Mouse (Mus musculus): ENCODE measurements at regions not wholly inside any gene's neighbourhood (a gene's known extent, or its start where the extent isn't known, plus 50 kb on each side); places are given as distances from the start of the nearest gene placed in this dataset.

DNA sequence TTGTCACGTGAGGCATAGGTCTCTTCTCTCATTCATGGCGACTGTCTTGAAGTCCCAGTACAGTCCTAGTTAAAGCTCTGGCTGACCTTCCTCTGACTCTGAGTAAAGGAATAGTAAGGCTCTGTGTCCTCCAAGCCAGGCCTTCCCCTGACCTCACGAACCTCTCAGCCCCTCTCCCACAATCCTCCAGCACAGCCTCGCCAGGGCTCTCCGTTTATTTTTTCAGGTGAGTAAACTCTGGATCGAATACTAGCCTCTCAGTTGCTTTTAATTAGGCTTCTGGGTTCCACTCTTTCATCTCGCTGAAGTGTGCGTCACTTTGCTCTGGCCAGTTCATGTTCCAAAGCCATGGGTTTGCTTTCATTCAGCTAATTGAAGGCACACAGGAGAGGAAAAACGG lies 133.8 kb downstream of the Mylk4 start:
- Histone ChIP-seq H3K27me3 (no peaks in the 10 kb centered on the region), H3K9ac (replicated peaks) (no peak overlapping the region), H3K4me1 (replicated peaks) (peaks cover 6% of the 10 kb centered on the region), H3K9me3 (no peaks in the 10 kb centered on the region), H3K4me2 (no peak overlapping the region), H3K36me3 (no peaks in the 10 kb centered on the region), H3K4me3 (replicated peaks) (no peak overlapping the region), H3K27ac (no peak overlapping the region)
- ATAC-seq (ENCODE audit: insufficient number of reproducible peaks, insufficient read depth, low FRiP score, low TSS enrichment, low read depth) = no peak
- 37% methylated on average over 9 of the region's 9 CpGs for WGBS

DNA sequence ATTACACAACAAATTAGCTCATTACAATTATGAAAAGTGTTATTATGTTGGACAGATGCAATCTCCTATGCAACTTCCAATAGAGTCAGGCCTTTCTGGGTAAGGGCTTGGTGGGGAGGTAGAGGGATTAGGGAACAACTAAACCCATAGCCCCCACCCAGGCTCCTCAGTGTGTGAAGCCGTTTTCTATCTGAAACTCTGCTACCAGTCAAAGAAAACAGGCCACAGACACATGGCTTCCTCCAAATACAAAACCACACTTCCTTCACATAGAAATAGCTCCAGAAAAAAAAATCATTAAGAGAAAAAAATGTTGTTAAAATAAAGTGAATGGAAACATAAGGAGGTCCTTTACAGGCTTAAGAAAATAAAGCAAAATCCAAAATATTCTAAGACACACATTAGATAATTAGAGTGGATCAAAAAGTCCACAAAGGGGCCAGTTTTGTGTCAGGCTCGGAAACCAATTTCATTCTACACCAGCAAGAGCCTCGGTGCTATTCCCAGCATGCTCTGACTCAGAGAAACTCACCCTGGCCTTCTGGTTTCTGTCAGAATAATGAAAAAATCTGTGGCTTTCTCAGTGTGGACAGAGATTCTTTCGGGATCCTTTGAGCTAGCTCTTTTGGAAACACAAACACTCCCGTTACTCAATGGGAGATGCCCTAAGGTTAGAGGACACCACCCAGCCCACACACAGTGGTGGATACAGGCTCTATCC lies 140.6 kb downstream of the Mylk4 start:
- no peak overlapping the region for H3K4me2 ChIP-seq
- no peaks in the 10 kb centered on the region for H3K36me3 ChIP-seq
- H3K9ac ChIP-seq (replicated peaks) = no peak overlapping the region
- H3K27ac ChIP-seq = no peak overlapping the region
- no peak for ATAC-seq (ENCODE audit: insufficient number of reproducible peaks, insufficient read depth, low FRiP score, low TSS enrichment, low read depth)
- H3K9me3 ChIP-seq = no peaks in the 10 kb centered on the region
- 60% methylated on average over 5 of the region's 5 CpGs for WGBS
- no peaks in the 10 kb centered on the region for H3K27me3 ChIP-seq
- no peak overlapping the region for H3K4me3 ChIP-seq (replicated peaks)
- no peaks in the 10 kb centered on the region for H3K4me1 ChIP-seq (replicated peaks)

GRCm38 (mm10) chr13:32640941-32641340 lies 142.8 kb downstream of the Mylk4 start:
- Histone ChIP-seq H3K4me1 (replicated peaks) (no peaks in the 10 kb centered on the region), H3K36me3 (no peaks in the 10 kb centered on the region), H3K9ac (replicated peaks) (no peak overlapping the region), H3K4me2 (no peak overlapping the region), H3K9me3 (no peaks in the 10 kb centered on the region), H3K27me3 (no peaks in the 10 kb centered on the region), H3K4me3 (replicated peaks) (no peak overlapping the region), H3K27ac (no peak overlapping the region)
- ATAC-seq (ENCODE audit: insufficient number of reproducible peaks, insufficient read depth, low FRiP score, low TSS enrichment, low read depth) = no peak
- 87% methylated on average over 2 of the region's 2 CpGs for WGBS

- no peak for ATAC-seq (ENCODE audit: insufficient number of reproducible peaks, insufficient read depth, low FRiP score, low TSS enrichment, low read depth)
- H3K9me3 ChIP-seq = no peaks in the 10 kb centered on the region
- no peak overlapping the region for H3K4me2 ChIP-seq
- no peaks in the 10 kb centered on the region; the same call in 1 of the 2 replicates for H3K27me3 ChIP-seq
- H3K9ac ChIP-seq (replicated peaks) = no peak overlapping the region
- H3K4me1 ChIP-seq (replicated peaks) = no peaks in the 10 kb centered on the region
- no peaks in the 10 kb centered on the region for H3K36me3 ChIP-seq
- no peak overlapping the region for H3K27ac ChIP-seq
- H3K4me3 ChIP-seq (replicated peaks) = no peak overlapping the region
Measured at GRCm38 (mm10) chr13:32630122-32630732, 153.5 kb downstream of the Mylk4 start.

- H3K9ac ChIP-seq (replicated peaks) = no peak overlapping the region
- no peak overlapping the region for H3K4me3 ChIP-seq (replicated peaks)
- no peak for ATAC-seq (ENCODE audit: insufficient number of reproducible peaks, insufficient read depth, low FRiP score, low TSS enrichment, low read depth)
- H3K36me3 ChIP-seq = no peaks in the 10 kb centered on the region
- H3K9me3 ChIP-seq = no peaks in the 10 kb centered on the region
- H3K4me2 ChIP-seq = no peak overlapping the region
- peaks cover 4% of the 10 kb centered on the region; the same call in 1 of the 2 replicates for H3K27me3 ChIP-seq
- H3K4me1 ChIP-seq (replicated peaks) = peaks cover 55% of the 10 kb centered on the region
- no peak overlapping the region for H3K27ac ChIP-seq
- WGBS = 25% methylated on average over 6 of the region's 6 CpGs
Measured at GRCm38 (mm10) chr13:32613916-32614315, 169.8 kb downstream of the Mylk4 start.

GRCm38 (mm10) chr13:32611551-32612295 lies 172.0 kb downstream of the Mylk4 start:
- no peak overlapping the region for H3K9ac ChIP-seq (replicated peaks)
- peak; percentile 75 for ATAC-seq (ENCODE audit: insufficient number of reproducible peaks, insufficient read depth, low FRiP score, low TSS enrichment, low read depth)
- H3K4me3 ChIP-seq (replicated peaks) = no peak overlapping the region
- H3K36me3 ChIP-seq = no peaks in the 10 kb centered on the region
- H3K27ac ChIP-seq = peak overlapping the region; percentile 45; the same call in 1 of the 2 replicates
- peaks cover 4% of the 10 kb centered on the region; the same call in 1 of the 2 replicates for H3K27me3 ChIP-seq
- 15% methylated on average over 13 of the region's 13 CpGs for WGBS
- peaks cover 55% of the 10 kb centered on the region for H3K4me1 ChIP-seq (replicated peaks)
- H3K9me3 ChIP-seq = no peaks in the 10 kb centered on the region
- H3K4me2 ChIP-seq = peak overlapping the region; percentile 40

DNA sequence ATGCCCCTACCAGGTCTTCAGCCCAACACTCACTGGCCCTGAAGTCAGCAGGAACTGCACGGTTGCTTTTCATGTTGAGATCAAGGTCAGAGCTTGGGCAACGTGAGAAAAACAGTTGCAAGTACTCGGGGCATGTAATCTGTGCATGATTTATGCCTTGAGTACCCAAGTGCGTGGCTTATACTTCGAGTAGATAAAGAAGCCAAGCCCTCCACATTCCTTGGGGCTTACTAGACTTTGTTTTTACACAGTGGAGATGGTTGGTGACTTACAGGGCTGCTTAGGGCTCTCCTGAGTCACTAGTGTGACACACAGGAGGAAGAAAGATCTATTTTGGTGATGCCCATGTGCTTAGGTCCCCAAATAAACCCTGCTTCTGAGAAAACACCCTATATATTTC lies 172.8 kb downstream of the Mylk4 start:
- H3K9me3 ChIP-seq = no peaks in the 10 kb centered on the region
- peaks cover 4% of the 10 kb centered on the region; the same call in 1 of the 2 replicates for H3K27me3 ChIP-seq
- no peak overlapping the region for H3K4me3 ChIP-seq (replicated peaks)
- WGBS = 26% methylated on average over 5 of the region's 5 CpGs
- H3K4me2 ChIP-seq = no peak overlapping the region
- ATAC-seq (ENCODE audit: insufficient number of reproducible peaks, insufficient read depth, low FRiP score, low TSS enrichment, low read depth) = no peak
- no peaks in the 10 kb centered on the region for H3K36me3 ChIP-seq
- no peak overlapping the region for H3K9ac ChIP-seq (replicated peaks)
- H3K4me1 ChIP-seq (replicated peaks) = peaks cover 52% of the 10 kb centered on the region
- H3K27ac ChIP-seq = 0 out of 2 replicates have a peak overlapping the region, but pooled peaks have one; percentile 45

DNA sequence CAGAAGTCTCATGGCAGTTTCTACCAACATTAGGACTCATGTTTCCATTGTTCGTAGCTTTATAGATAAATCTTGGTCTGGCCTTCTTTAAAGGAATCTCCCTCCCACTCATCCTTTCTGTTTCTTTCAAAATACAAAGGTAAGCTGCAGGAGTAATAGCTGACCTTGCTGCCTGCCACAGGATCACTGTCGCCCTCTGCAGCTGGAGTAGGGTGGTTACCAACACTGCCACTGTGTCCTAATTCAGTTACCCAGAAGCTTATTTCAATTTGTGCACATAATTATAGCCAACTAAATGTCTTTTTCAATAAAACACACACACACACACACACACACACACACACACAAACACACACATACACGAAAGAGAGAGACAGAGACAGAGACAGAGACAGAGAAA lies 175.3 kb downstream of the Mylk4 start:
- Histone ChIP-seq H3K4me2 (no peak overlapping the region), H3K9ac (replicated peaks) (no peak overlapping the region), H3K27me3 (peaks cover 4% of the 10 kb centered on the region; the same call in 1 of the 2 replicates), H3K27ac (no peak overlapping the region), H3K9me3 (no peaks in the 10 kb centered on the region), H3K4me3 (replicated peaks) (no peak overlapping the region), H3K4me1 (replicated peaks) (peaks cover 33% of the 10 kb centered on the region), H3K36me3 (no peaks in the 10 kb centered on the region)
- 79% methylated on average over 3 of the region's 3 CpGs for WGBS
- ATAC-seq (ENCODE audit: insufficient number of reproducible peaks, insufficient read depth, low FRiP score, low TSS enrichment, low read depth) = no peak

DNA sequence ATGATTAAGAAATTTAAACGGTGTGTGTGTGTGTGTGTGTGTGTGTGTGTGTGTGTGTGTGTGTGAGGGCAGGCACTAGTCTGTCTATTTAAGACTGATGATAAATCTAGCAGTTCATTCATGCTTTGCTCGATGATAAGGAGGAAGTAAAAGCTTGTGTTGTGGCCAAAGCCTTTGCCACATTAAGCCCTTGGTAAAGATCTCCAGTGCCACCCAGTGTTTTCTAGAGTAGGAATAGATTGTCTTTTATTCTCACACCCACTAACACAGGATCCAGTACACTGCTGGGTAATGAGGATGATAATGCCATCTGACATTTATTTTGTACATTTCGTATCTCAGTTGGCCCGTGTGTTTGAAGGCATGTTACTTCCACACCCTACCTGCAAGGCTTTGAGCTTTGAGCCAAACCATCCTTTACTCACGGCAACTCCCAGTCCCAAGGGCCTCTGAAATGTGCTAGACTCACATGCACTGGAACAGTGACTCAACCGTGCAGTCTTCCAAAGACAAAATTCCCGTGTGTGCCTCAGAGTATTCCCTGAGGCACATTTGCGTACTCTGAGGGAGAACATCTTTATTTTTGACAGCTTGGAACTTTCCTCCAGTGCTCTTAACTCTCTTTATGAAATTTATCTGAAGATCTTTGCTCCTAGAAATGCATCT lies 179.7 kb downstream of the Mylk4 start:
- 76% methylated on average over 8 of the region's 8 CpGs for WGBS
- Histone ChIP-seq H3K27me3 (no peaks in the 10 kb centered on the region), H3K36me3 (no peaks in the 10 kb centered on the region), H3K27ac (no peak overlapping the region), H3K4me2 (no peak overlapping the region), H3K4me1 (replicated peaks) (peaks cover 8% of the 10 kb centered on the region), H3K9ac (replicated peaks) (no peak overlapping the region), H3K9me3 (no peaks in the 10 kb centered on the region), H3K4me3 (replicated peaks) (no peak overlapping the region)
- ATAC-seq (ENCODE audit: insufficient number of reproducible peaks, insufficient read depth, low FRiP score, low TSS enrichment, low read depth) = no peak

DNA sequence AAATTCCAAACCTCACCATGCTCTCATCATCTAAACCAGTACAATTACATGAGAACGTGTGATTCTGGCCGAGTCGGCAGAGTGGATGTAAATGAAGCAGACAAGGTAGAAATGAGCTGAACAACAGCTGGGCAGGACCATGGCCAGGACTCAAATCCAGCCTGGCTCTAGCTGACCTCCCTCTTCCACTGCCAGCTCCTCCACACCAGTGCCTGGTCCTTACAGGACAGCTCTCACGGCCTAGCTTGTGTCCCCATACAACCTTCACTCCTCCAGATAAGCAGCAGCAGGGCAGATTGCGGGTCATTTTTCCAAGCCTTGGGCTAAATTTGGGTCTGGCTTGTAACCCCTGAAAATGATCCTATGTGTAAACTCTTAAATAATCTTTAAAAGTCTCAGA lies 182.4 kb downstream of the Mylk4 start:
- H3K4me1 ChIP-seq (replicated peaks) = peaks cover 8% of the 10 kb centered on the region
- no peaks in the 10 kb centered on the region for H3K27me3 ChIP-seq
- H3K9ac ChIP-seq (replicated peaks) = no peak overlapping the region
- H3K4me2 ChIP-seq = no peak overlapping the region
- H3K4me3 ChIP-seq (replicated peaks) = no peak overlapping the region
- H3K9me3 ChIP-seq = no peaks in the 10 kb centered on the region
- ATAC-seq (ENCODE audit: insufficient number of reproducible peaks, insufficient read depth, low FRiP score, low TSS enrichment, low read depth) = no peak
- no peak overlapping the region for H3K27ac ChIP-seq
- 62% methylated on average over 5 of the region's 5 CpGs for WGBS
- no peaks in the 10 kb centered on the region for H3K36me3 ChIP-seq

DNA sequence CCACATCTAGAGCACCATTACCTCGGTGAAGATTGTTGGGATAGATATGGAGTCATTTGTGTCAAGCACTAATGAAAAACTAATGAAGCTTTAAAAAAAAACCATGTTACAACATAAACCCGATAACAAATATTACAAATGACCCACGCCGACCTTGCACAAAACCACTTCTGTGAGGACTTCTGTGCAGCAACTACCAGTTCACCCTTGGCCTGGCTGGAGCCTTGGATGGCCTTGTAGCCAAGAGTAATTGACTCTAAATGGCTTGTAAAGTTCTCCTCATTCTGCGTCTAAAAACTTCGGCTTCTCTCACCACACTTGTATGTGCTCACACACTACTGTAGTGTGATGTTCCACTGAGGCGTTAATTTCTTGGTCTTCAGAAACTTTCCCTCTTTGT lies 190.1 kb downstream of the Mylk4 start:
- H3K4me2 ChIP-seq = no peak overlapping the region
- WGBS = 91% methylated on average over 7 of the region's 7 CpGs

More for the DNA sequence above, 190.1 kb downstream of the Mylk4 start:
- H3K9ac ChIP-seq (replicated peaks) = no peak overlapping the region
- peaks cover 6% of the 10 kb centered on the region; the same call in 1 of the 2 replicates for H3K9me3 ChIP-seq
- H3K36me3 ChIP-seq = no peaks in the 10 kb centered on the region
- H3K27ac ChIP-seq = no peak overlapping the region
- H3K4me3 ChIP-seq (replicated peaks) = no peak overlapping the region
- ATAC-seq (ENCODE audit: insufficient number of reproducible peaks, insufficient read depth, low FRiP score, low TSS enrichment, low read depth) = no peak
- no peaks in the 10 kb centered on the region for H3K27me3 ChIP-seq
- H3K4me1 ChIP-seq (replicated peaks) = no peaks in the 10 kb centered on the region

Measured in limb, embryonic 12.5 days (tissue).